Mouse (Mus musculus): ENCODE results near the gene Zfp808. TPM values are rescaled to one million over a fixed set of nuclear protein-coding genes. Genes with fewer than 3 reads are reported as not detected.
A peak's percentile ranks its signal among the peaks of the same experiment; 100 is the strongest.
"Not testable (repeated sequence)": the region's sequence is repeated elsewhere in the genome, so short reads cannot be mapped to it uniquely, and the experiment has no call there.

Zfp808 gene
- polyA plus RNA-seq (2015; fragmentation: Nextera tagmentation; extraction: Ambion mirVana) = 4.9 and 7.4 TPM in 2 replicates

DNA sequence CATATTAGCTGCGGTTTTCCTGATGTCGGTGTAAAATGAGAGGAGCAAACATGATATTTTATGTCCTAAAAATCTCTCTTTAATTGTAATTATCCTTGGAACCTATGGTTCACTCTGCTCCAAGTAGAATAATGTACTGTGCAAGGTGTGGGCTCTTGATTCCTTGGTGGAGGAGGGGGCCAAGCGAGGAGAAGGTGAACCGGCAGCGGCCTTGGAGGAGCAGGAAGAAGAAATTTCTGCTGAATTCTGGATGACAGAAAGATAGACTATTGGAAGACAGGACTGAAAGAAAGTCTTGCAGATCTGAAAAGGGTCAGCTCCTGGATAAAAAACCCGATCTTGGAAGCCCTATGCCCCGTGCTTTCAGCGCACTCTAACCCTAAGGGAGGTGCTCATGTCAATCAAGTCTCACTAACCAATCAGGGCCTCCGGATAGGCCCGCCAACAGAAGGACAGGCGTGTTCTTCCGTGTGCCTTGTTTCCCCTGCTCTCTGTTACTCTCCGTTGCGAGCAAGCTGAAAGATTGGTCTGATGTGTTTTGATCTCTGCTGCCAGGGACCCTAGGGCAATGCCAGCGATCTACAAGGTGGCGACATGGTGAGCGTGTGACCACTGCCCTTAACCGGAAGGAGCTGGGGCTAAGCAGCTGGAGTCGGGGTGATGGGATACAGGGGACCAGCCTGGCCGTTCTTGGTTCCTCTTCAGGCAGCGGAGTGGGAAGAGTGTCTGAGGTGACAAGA is at the start of gene Zfp808:
Zfp808 (plus strand) TSS at position 455 of the 740 bp plus-strand sequence.
- ATAC-seq (ENCODE audit: low read depth) = peak; percentile 88
- H3K4me1 ChIP-seq (ENCODE audit: control insufficient read depth, low read depth, low read length); H3K9me3 ChIP-seq (replicated peaks; ENCODE audit: control insufficient read depth, low read length); H3K27me3 ChIP-seq (ENCODE audit: control insufficient read depth, insufficient read depth, low read depth, low read length); H3K36me3 ChIP-seq (ENCODE audit: control insufficient read depth, insufficient read depth): not testable (repeated sequence)
- peak within 1 kb of the TSS; percentile 51 for H3K4me2 ChIP-seq (ENCODE audit: low read depth, low read length)
- 3% methylated on average over 19 of the region's 21 CpGs for WGBS (ENCODE audit: insufficient replicate concordance)
- H3K4me3 ChIP-seq (ENCODE audit: low read depth, low read length) = peak within 1 kb of the TSS; percentile 74
- peak within 1 kb of the TSS; percentile 77 for H3K9ac ChIP-seq (ENCODE audit: low read depth, low read length)
- peak within 1 kb of the TSS; percentile 74 for H3K27ac ChIP-seq (ENCODE audit: low read length)

DNA sequence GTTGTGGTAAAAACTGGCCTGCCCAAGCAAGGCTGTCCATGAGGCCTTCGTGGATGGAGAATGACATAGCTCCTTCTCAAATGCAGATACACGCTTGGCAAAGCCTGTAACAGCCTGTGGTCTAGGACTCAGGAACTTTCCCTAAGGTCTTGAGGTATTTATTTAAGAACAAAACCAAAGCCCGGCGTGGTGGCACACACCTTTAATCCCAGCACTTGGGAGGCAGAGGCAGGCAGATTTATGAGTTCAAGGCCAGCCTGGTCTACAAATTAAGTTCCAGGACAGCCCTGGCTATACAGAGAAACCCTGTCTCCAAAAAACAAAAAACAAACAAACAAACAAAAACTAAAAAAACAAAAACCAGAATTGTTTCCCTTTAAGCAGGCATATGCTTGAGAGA is 30.9 kb upstream of the Zfp808 start:
- not testable (repeated sequence) for H3K27me3 ChIP-seq (ENCODE audit: control insufficient read depth, insufficient read depth, low read depth, low read length); ATAC-seq (ENCODE audit: low read depth); H3K9me3 ChIP-seq (replicated peaks; ENCODE audit: control insufficient read depth, low read length); H3K4me2 ChIP-seq (ENCODE audit: low read depth, low read length); H3K9ac ChIP-seq (ENCODE audit: low read depth, low read length); H3K4me1 ChIP-seq (ENCODE audit: control insufficient read depth, low read depth, low read length); H3K4me3 ChIP-seq (ENCODE audit: low read depth, low read length); H3K36me3 ChIP-seq (ENCODE audit: control insufficient read depth, insufficient read depth); H3K27ac ChIP-seq (ENCODE audit: low read length)
- WGBS (ENCODE audit: insufficient replicate concordance) = 43% methylated on average over 4 of the region's 4 CpGs

DNA sequence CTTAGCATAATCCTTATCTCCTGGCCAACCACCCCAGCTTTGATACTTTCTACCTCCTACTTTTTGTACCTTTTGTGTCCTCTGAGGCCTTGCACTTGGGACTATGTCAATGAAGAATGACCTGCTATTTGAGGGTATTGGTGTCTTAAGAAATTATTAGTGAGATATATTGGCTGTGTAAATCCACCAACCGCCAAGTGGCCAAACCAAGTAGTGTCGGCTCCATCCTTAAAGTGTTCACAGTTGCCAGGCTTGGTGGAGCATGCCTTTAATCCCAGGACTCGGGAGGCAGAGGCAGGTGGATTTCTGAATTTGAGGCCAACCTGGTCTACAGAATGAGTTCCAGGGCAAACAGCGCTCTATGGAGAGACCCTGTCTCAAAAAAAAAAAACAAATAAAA is 30.2 kb upstream of the Zfp808 start:
- not testable (repeated sequence) for H3K9ac ChIP-seq (ENCODE audit: low read depth, low read length); H3K4me2 ChIP-seq (ENCODE audit: low read depth, low read length); H3K36me3 ChIP-seq (ENCODE audit: control insufficient read depth, insufficient read depth); H3K9me3 ChIP-seq (replicated peaks; ENCODE audit: control insufficient read depth, low read length); ATAC-seq (ENCODE audit: low read depth); H3K4me1 ChIP-seq (ENCODE audit: control insufficient read depth, low read depth, low read length); H3K27me3 ChIP-seq (ENCODE audit: control insufficient read depth, insufficient read depth, low read depth, low read length); H3K27ac ChIP-seq (ENCODE audit: low read length); H3K4me3 ChIP-seq (ENCODE audit: low read depth, low read length)
- WGBS (ENCODE audit: insufficient replicate concordance) = 64% methylated on average over 4 of the region's 4 CpGs

DNA sequence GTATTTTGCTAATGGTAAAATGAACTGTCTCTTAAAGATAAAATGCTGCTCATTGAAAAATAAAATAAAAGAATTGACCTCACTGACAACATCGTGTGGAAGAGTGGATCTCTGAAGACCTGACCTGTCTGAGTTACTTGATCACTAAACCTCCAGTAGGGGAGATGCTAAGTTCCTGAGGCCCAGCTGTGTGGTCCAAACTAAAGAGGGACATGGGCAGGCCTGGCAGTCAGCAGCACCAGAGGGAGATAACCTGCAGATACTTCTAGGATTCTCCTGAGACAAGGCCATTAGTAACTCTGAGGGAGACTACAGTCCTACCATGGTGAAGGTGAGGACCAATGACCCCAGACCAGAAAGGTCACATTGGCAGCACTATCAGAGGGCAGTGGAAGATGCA is 27.3 kb upstream of the Zfp808 start:
- not testable (repeated sequence) for ATAC-seq (ENCODE audit: low read depth); H3K4me1 ChIP-seq (ENCODE audit: control insufficient read depth, low read depth, low read length); H3K36me3 ChIP-seq (ENCODE audit: control insufficient read depth, insufficient read depth); H3K9me3 ChIP-seq (replicated peaks; ENCODE audit: control insufficient read depth, low read length); H3K4me3 ChIP-seq (ENCODE audit: low read depth, low read length); H3K9ac ChIP-seq (ENCODE audit: low read depth, low read length); H3K27ac ChIP-seq (ENCODE audit: low read length); H3K4me2 ChIP-seq (ENCODE audit: low read depth, low read length); H3K27me3 ChIP-seq (ENCODE audit: control insufficient read depth, insufficient read depth, low read depth, low read length)
- WGBS (ENCODE audit: insufficient replicate concordance) = 58% methylated on average over 1 of the region's 1 CpGs

DNA sequence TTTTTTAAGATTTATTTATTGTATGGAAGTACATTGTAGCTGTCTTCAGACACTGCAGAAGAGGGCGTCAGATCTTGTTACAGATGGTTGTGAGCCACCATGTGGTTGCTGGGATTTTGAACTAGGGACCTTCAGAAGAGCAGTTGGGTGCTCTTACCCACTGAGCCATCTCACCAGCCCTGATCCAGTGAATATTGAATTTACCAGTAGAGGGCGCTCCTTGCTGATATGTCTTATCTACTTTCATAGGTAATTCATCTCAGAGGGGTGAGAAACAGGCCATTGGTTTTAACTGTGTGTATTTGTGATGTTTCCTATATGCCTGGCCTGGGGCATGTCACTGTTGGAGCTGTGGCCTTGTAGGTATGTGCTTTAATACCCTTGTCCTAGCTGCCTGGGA is 13.8 kb upstream of the Zfp808 start:
- H3K27ac ChIP-seq (ENCODE audit: low read length); ATAC-seq (ENCODE audit: low read depth); H3K4me3 ChIP-seq (ENCODE audit: low read depth, low read length); H3K4me1 ChIP-seq (ENCODE audit: control insufficient read depth, low read depth, low read length); H3K27me3 ChIP-seq (ENCODE audit: control insufficient read depth, insufficient read depth, low read depth, low read length); H3K9ac ChIP-seq (ENCODE audit: low read depth, low read length); H3K36me3 ChIP-seq (ENCODE audit: control insufficient read depth, insufficient read depth); H3K9me3 ChIP-seq (replicated peaks; ENCODE audit: control insufficient read depth, low read length); H3K4me2 ChIP-seq (ENCODE audit: low read depth, low read length): not testable (repeated sequence)
- 19% methylated on average over 2 of the region's 2 CpGs for WGBS (ENCODE audit: insufficient replicate concordance)

DNA sequence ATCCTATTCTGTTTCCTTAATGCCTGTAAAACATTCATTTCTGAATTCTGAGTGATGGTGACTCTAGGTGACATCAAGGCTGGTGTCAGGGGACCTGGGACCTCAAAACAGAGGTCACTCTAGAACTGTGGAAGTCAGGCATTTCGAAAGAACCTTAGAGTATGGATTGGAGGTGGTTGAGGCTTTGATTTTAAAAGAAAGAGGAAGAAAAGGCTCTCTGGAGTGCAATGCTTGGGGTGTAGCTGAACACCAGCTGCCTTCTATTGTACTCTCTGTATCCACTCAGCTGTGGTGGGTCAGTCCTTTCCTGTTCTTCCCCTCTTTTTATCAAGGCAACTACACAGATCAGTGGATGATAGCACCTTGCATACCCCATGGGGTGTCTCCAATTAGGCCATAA is 8.1 kb upstream of the Zfp808 start:
- WGBS (ENCODE audit: insufficient replicate concordance) = 26% methylated on average over 1 of the region's 1 CpGs
- H3K9me3 ChIP-seq (replicated peaks; ENCODE audit: control insufficient read depth, low read length); H3K27ac ChIP-seq (ENCODE audit: low read length); H3K4me2 ChIP-seq (ENCODE audit: low read depth, low read length); H3K4me3 ChIP-seq (ENCODE audit: low read depth, low read length); H3K4me1 ChIP-seq (ENCODE audit: control insufficient read depth, low read depth, low read length); H3K36me3 ChIP-seq (ENCODE audit: control insufficient read depth, insufficient read depth); H3K27me3 ChIP-seq (ENCODE audit: control insufficient read depth, insufficient read depth, low read depth, low read length); ATAC-seq (ENCODE audit: low read depth); H3K9ac ChIP-seq (ENCODE audit: low read depth, low read length): not testable (repeated sequence)

DNA sequence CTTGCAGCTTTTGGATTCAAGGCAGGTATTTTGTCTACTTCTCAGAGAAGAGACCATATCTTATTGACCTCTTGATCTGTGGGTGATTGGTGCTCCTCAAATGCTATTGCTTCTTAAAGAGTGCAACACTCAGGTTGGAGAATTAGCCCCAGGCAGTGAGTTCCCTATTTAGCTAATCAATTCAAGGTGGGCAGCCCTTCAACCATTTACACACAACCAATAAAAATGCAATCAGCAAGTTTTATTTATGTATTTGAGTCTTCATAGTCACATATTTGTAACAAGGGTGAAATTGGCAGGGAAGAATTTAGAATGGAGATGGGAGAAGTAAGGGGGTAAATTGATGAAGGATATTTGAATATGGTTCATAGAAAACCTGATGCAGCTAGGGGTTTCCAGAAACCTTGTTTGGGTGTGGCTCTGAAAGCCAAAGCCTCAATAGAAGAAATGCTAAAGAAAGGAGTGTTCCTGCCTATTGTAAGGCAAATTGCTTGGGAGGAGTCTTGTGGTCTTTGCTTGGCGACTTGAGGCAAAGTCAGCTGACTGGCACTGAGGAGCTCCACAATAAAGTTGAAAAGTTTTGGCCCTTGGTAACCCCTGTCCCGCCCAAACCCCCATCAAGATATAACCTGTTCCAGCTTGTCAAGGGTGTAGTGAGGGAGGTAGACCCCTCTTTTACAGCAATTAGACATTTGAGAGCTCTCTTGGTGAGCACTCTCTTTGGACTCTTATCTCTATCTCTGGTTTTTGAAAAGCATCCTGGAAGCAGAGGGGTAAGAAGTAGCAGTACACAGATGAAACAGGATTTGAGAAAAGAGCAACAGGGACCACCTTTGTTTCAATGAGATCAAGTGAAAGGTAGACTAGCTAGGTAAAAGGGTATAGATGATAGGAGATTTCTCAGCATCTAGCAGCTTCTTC is 52.4 kb downstream of the Zfp808 start:
- ATAC-seq (ENCODE audit: low read depth); H3K9me3 ChIP-seq (replicated peaks; ENCODE audit: control insufficient read depth, low read length); H3K27me3 ChIP-seq (ENCODE audit: control insufficient read depth, insufficient read depth, low read depth, low read length); H3K27ac ChIP-seq (ENCODE audit: low read length); H3K36me3 ChIP-seq (ENCODE audit: control insufficient read depth, insufficient read depth); H3K4me1 ChIP-seq (ENCODE audit: control insufficient read depth, low read depth, low read length); H3K4me3 ChIP-seq (ENCODE audit: low read depth, low read length); H3K9ac ChIP-seq (ENCODE audit: low read depth, low read length); H3K4me2 ChIP-seq (ENCODE audit: low read depth, low read length): not testable (repeated sequence)
- WGBS (ENCODE audit: insufficient replicate concordance) = 57% methylated on average over 2 of the region's 2 CpGs

DNA sequence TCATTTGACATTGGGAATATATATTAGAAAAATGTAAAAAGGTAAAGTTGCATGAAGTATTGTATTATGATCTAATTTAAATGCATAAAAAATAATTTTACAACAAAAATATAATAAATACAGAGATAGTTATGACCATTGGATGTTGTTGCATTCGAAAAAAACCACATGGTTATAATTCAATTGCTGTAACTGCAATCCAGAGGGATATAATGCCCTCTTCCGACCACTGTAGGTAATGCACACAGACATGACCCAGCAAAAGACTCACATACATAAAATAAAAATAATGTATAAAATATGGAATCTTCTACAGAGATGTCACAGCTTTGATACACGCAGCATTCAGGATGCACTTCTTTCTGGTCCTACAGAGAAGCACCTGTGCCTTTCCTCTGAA is 115.6 kb downstream of the Zfp808 start:
- Histone ChIP-seq H3K9me3 (replicated peaks; ENCODE audit: control insufficient read depth, low read length) (no peaks in the 10 kb centered on the region), H3K27me3 (ENCODE audit: control insufficient read depth, insufficient read depth, low read depth, low read length) (no peaks in the 10 kb centered on the region), H3K4me3 (ENCODE audit: low read depth, low read length) (no peak overlapping the region), H3K9ac (ENCODE audit: low read depth, low read length) (no peak overlapping the region), H3K4me2 (ENCODE audit: low read depth, low read length) (no peak overlapping the region), H3K27ac (ENCODE audit: low read length) (no peak overlapping the region), H3K36me3 (ENCODE audit: control insufficient read depth, insufficient read depth) (no peaks in the 10 kb centered on the region), H3K4me1 (ENCODE audit: control insufficient read depth, low read depth, low read length) (no peaks in the 10 kb centered on the region)
- no peak for ATAC-seq (ENCODE audit: low read depth)
- WGBS (ENCODE audit: insufficient replicate concordance) = 25% methylated on average over 3 of the region's 3 CpGs

DNA sequence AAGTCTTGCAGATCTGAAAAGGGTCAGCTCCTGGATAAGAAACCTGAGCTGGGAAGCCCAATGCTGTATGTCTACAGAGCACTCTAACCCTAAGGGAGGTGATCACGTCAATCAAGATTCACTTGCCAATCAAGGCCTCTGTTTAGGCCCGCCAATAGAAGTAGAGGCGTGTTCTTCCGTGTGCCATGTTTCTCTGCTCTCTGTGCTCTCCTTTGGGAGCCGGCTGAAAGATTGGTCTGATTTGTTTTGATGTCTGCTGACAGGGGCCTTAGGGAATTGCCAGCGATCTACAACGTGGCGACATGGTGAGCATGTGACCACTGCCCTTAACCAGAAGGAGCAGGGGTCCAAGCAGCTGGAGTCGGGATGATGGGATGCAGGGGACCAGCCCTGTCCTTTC is 125.5 kb downstream of the Zfp808 start:
- not testable (repeated sequence) for H3K36me3 ChIP-seq (ENCODE audit: control insufficient read depth, insufficient read depth); H3K9ac ChIP-seq (ENCODE audit: low read depth, low read length); ATAC-seq (ENCODE audit: low read depth); H3K4me3 ChIP-seq (ENCODE audit: low read depth, low read length); H3K9me3 ChIP-seq (replicated peaks; ENCODE audit: control insufficient read depth, low read length); H3K27me3 ChIP-seq (ENCODE audit: control insufficient read depth, insufficient read depth, low read depth, low read length); H3K4me1 ChIP-seq (ENCODE audit: control insufficient read depth, low read depth, low read length); H3K27ac ChIP-seq (ENCODE audit: low read length); H3K4me2 ChIP-seq (ENCODE audit: low read depth, low read length)
- 49% methylated on average over 9 of the region's 9 CpGs for WGBS (ENCODE audit: insufficient replicate concordance)
